Mouse (Mus musculus): ENCODE results near the gene Moxd2.

The Moxd2 gene

GRCm38 (mm10) chr6:40887394-40887793, at the start of gene Moxd2:
TSS of gene Moxd2 (minus strand) at chr6:40887494.
- DNase-seq = no peak

- DNase-seq = no peak
These were observed 32.7 kb upstream of the Moxd2 start for GRCm38 (mm10) chr6:40919954-40920353.

GRCm38 (mm10) chr6:40900287-40900686, 13.0 kb upstream of the Moxd2 start, which contains the start of gene Prss58:
TSS of gene Prss58 (minus strand) at chr6:40900387.
- DNase-seq = no peak

- no peak for DNase-seq
These were observed 7.4 kb upstream of the Moxd2 start for GRCm38 (mm10) chr6:40894716-40895115.

- DNase-seq = no peak
These were observed 6.3 kb upstream of the Moxd2 start for GRCm38 (mm10) chr6:40893577-40893976.

GRCm38 (mm10) chr6:40891754-40892153, 4.5 kb upstream of the Moxd2 start:
- no peak for DNase-seq

- no peak for DNase-seq
These were observed 3.7 kb upstream of the Moxd2 start for GRCm38 (mm10) chr6:40890973-40891372.

GRCm38 (mm10) chr6:40845283-40845682, 42.0 kb downstream of the Moxd2 start:
- DNase-seq = no peak

Measured in cerebellum, postnatal 36 days (tissue).